Mouse (Mus musculus): ENCODE measurements around the gene Ppp2r5b.

Ppp2r5b gene

DNA sequence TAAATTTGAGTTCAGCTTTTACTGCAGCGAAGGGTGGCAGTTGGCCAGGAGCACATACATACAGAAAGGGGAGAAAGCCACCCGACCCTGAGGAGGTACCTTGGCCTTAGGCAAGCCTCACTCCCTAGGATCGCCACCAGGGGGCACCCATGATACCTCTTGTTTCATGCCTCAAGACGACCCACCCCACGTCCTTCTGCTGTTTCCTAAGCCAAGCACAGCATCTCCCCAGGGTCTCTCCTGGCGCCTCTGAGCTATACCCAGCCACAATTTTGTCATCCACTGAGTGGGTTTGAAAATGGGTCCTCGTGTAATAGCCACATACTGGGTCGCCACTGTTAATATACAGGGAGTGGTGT is 32.5 kb upstream of the Ppp2r5b start:
- peak; percentile 84 to 89 for DNase-seq

DNA sequence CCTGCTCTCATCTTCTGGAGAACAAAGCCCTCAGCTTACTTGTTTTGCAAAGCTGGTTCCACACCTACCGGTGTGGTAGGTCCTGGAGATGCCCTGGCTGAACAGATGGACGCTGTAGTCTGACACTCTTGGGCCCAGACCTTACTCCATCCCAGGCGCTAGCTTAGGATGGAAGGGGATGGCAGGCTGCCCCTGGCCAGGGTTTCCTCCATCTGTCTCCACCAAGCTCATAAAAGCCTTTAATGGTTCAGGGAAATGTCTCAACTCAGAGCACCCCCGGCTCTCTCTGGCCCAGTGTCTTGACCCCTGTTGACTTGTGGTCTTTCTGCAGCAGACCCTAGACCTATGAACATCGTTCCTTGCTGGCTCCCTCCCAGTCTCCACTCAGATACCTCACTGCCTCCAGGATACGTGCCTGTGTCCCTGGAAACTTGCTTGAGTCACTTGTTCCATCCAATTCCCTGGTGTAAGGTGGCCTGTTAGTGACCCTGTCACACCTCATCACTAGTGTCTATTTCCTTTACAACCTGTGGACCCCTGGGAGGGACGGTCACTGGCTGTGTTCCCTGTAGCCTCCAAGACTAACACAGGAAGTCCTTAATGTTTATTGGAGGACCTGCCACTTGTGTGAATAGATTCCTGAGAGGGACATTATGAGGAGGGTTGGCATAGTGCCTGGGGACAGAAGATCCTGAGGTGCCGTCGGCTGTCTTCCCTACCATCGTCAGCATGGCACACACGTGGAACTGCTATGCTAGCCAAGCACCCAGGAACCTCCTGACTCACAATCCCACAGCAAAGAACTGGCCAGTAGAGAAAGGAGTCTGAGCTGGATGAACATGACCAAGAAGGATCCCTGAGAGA is 31.9 kb upstream of the Ppp2r5b start:
- no peak for DNase-seq

DNA sequence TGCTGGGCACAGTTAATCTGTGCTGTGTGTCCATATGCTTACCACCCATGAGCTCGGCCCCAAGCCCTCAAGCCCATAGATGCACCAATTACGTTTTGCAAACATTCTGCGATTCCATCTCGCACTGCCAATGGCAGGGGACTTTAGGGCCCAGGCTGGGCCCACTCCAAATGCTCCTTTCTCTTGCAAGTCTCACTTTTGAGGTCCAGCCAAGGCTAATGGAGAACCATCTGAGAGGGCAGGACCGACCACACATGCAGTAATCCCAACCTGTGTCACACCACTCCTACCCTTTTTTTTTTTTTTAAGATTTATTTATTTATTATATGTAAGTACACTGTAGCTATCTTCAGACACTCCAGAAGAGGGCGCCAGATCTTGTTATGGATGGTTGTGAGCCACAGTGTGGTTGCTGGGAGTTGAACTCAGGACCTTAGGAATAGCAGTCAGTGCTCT is 30.1 kb upstream of the Ppp2r5b start:
- DNase-seq: no peak

DNA sequence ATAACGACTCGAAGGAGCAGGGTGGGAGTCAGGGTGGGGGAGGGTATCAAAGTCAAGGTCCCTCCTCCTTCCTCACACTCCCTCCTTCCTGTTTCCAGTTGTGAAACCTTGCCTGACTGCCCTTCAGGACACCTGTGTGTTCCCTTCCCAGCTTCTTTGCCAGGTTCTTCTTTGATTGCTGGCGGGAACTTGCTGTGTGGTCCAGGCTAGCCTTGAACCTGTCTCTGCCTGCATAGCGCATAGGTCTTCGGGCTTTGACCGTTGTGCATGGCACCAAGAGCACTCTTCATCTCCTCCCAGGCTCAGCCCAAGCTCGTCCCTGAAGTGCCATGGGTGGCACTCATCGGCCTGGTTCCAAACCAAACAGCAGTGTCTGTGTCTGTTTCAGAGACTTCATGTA is 29.3 kb upstream of the Ppp2r5b start:
- DNase-seq: no peak

DNA sequence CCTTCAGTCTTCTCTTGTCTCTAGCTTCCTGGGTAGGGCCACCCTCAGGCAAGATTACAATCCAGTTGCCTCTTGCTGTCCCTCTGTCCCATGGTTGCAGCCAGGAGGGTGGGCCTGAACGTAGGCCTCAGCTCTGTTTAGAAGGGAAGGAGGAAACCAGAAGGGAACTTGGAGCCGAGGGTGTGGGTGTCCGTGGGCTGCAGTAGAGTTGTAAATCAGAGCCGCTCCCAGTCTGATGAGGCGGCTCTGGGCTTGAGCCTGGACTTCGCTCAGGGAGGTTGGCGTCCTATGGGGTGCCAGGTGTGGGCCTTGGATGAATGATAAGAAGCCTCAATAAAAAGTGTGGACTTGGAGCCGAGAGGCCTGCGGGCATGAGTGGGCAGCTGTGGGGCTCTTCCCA is 28.5 kb upstream of the Ppp2r5b start:
- DNase-seq: no peak

DNA sequence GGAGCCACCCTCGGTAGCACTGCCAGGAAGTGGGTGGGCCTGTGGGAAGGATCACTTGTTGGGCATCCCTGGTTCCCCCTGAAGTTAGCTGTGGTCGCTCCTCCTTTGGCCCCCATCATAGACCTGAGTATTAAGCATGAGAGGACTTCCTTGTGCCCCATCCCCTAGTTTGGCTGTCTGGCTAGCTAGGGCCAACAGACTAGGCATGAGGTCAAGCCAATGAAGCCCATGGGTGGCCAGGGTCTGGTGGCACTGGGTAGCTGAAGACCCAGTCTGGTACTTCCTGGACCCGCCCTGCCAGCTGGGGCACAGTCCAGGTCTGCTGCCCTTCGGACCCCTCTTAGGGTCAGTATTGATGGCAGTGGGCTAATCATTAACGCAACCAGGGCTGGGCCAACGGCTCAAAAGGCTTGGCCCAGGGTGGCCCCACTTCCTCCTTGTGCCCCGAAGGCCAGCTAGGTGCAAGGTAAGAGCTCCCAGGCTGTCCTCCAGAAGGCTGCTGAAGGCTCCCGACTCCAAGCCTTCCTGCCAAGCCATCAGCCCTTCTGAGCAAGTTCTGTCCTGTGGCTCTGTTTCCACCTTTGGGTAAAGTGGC is 27.3 kb upstream of the Ppp2r5b start:
- no peak for DNase-seq

DNA sequence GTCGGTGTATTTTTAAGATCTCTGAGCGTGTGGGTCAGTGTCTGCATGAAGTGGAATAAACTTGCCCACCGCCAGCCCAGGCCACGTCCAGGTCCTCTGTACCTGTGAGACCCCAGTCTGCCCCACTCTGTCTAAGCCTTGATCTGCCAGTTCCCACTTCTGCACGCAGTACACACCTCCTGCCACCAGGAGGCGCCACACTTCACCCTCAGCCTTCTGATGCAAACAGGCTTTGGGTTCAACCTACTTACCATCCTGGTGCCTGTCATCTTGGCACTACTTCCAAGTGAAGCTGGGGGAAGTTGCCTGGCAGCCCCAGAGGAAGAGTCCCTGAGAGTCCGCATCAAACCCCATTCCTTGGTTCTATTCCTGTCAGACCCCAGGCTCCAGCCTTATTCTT is 26.6 kb upstream of the Ppp2r5b start:
- DNase-seq: peak; percentile 75

DNA sequence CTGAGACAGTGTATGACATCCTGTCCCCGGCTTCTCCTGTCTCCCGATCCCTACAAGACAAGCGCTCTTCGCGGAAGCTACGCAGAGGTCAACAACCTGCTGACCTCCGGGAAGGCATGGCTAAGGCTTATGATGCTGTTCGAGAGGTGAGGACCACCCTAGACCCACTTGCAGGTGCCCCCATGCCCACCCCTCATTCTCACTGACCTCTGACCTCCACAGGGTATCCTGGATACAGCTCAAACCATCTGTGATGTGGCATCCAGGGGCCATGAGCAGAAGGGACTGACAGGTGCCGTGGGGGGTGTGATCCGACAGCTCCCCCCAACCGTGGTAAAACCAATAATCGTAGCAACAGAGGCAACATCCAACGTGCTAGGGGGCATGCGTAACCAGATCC is 25.7 kb upstream of the Ppp2r5b start:
- no peak for DNase-seq

DNA sequence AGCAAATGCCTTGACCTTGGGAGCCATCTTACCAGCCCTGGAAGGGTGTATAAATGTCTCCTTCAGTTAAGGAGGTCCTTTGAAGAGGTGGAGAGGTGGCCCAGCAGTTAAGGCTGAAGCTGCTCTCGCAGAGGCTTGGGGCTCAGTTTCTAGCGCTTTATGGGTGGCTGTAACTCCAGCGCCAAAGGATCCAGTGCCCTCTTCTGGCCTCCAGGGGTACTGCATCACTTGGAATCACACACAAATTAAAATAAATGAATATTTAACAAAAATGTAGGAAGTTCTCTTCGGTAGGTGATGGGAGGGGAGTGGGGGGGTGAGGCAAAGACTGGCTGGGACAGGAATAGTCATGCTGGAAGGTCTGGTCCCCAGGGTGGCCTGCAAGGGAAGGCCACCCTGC is 25.3 kb upstream of the Ppp2r5b start:
- DNase-seq: no peak

DNA sequence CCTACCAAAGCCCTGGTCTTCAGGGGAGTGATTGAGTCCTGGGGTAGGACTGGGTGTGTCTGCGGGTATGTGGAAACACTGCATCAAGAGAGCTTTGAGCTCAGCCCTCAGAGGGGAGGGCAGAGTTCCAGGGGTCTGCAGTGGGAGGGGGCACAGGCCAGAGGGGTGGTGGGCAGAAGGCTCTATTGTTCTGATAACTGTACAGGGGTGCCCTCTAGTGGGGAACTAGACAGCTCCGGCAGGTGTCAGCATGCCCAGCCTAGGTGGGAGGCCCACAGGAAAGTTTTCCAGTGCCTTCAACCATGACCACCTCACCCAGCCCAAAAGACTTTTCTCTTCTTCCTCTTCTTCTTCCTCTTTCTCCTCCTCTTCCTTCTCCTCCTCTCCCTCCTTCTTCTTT is 24.8 kb upstream of the Ppp2r5b start:
- peak in 1 of 2 experiments; percentile 44 for DNase-seq

DNA sequence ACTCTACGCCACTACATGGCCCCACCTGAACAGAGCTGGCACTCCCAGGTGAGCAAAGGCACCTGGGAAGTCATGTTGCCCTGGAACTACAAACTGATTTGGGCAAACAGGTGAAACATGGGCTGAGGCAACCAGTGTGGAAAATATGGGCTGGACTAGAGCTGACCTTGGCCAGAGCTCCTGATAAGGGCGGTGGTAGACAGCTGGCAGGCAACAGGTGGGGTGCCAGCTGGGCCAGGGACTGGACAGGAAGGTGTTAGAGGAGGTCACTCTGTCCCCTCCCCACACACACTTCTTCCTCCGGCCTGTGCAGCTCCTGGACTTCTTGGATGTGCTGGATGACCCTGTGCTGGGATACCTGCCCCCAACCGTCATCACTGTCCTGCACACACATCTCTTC is 17.3 kb upstream of the Ppp2r5b start:
- no peak for DNase-seq

DNA sequence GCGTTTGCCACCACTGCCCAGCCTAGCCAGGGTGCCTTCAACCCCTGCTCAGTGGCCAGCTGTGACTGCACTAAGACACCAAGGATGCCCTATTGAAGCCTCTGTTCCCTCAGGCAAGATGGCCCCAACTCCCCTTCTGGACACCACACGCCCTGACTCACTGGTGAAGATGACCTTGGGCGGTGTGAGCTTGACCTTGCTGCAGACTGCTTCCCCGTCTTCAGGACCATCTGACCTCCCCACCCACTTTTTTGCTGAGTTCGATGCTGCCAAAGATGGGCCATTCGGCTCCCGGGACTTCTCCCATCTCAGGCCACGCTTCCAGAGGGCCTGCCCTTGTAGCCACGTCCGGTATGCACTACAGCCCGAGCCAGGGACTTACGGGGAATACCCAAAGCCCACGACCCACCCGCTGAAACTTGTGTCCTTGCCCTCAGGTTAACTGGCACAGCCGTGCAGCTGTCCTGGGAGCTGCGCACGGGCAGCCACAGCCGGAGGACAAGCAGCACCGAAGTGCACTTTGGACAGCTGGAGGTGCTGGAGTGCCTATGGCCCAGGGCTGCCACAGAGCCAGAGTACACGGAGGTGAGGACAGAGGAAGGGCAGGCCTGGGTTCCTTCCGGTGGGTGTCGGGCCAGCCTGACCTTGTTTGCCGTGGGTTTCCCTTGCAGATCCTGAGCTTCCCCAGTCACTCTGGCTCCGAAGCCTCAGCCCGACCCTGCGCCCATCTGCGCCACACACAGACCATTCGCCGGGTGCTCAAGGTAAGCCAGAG is 12.0 kb upstream of the Ppp2r5b start:
- no peak for DNase-seq

DNA sequence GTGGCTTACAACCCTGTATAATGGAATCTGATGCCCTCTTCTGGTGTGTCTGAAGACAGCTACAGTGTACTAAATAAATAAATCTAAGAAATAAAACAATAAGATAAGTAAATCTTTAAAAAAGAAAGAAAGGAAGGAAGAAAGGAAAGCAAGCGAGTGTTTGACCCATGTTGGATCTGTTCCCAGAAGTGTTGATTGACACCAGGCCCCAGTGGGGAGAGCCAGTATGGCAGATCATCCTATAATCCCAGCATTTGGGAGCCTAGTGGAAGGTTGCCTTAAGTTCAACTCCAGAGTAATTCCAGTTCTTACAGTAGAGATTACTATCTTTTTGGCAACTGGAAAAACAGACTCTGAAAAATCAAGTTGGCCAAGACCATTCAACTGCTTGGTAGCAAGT is 10.1 kb upstream of the Ppp2r5b start:
- DNase-seq: no peak

DNA sequence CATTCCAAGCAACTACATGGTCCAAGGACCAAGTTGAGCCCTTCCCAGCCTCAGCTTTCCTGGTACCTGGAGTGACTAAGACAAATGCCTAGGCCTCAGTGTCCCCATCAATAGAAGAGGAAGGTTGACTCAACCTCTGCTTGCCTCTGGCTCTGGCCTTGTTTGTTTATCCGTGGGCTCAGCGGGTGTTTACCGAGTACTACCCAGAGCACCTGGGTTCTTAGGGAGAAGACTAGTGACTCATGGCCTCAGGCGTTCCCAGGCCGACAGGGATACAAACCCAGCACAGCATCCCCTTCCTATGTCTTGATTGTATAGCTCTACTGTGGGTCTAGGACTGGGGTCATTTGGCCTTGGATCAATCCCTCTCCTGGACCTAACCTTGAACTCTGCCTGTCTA is 7.6 kb upstream of the Ppp2r5b start:
- no peak for DNase-seq

DNA sequence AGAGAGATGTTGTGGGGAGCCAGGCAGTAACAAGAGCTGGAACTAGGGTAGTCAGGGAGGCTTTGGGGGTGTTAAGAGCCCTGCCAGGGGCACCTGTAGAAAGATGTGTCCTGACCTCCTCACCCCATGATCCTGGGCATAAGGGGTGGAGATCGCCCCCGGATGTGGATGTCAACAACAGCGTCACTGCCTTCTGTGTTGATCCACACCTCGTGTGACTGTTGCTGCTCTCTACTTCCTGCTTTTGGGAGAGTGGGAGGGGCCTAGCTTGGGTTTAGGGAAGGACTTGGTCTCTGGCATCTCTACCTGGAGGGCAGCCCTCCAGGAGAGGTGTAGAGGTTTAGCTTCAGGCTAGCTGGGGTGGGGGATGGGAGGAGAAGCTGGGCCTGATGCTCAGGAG is 6.6 kb upstream of the Ppp2r5b start:
- peak; percentile 53 to 67 for DNase-seq

DNA sequence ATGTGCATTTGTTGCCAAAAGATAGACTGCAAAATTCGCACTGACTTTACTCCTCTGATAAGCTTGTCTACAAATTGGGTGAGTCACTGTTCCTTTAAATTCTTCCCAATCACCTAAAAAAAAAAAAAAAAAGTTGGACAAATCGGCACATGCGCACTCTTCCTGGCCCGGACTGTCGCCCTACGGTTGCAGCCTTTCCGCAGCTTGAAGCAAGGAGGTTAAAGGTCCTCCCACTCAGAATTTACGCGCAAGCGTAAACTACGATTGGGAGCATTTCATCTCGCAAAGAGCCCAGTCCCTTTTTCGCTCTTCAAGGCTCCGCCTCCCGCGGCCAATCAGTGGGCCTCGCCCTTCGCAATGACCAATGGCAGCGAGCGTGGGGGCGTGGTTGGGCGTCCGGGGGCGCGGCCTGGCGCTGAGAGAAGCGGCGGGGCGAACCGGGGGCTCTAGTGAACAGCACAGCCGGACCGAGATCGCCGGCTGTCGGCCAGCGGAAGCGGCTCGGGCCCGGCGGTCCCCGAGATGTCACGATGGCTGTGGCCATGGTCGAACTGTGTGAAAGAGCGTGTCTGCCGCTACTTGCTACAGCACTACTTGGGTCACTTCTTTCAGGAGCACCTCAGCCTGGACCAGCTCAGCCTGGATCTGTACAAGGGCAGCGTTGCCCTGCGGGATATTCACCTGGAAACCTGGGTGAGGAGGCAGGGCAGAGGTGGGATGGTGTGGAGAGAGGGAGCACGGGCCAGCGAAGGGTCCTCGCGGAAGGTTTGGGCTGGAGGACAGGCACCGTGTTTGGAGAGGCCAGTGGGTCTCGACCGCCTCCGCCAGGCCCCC is 5.8 kb upstream of the Ppp2r5b start, which contains the start of gene Atg2a:
Gene Atg2a (plus strand): TSS at position 395 of the 834 bp plus-strand sequence.
- peak; percentile 97 to 99 for DNase-seq

DNA sequence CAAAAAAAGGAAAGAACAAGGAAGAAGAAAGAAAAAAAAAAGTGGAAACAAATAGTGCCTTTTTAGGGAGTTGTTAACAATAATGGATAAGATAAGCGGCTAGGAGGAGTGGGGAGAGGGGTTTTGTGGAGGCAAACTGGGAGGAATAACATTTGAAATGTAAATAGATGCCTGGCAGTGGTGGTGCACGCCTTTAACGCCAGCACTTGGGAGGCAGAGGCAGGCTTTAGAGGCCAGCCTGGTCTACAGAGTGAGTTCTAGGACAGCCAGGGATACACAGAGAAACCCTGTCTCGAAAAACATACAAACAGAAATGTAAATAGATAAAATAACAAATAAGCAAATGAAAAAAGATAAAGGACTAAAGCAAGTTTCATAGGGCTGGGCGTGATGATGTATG is 5.1 kb upstream of the Ppp2r5b start:
- no peak for DNase-seq

DNA sequence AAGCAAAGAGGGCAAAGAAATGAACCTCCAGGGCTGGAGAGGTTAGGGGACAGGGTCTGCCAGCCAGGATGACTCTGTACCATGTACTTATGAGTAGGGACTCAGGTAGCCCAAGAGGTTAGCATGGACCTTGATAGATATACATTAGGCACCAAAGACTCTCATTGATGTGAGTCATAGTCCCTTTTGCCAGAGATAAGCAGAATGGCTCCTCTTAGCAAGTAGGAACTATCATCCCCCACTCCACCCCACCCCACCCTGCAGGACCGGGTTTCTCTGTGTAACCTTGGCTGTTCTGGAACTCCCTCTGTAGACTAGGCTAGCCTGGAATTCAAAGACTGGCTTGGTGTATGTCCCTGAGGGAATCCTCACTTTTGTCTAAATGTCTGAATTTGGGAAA is 4.5 kb upstream of the Ppp2r5b start:
- DNase-seq: no peak

DNA sequence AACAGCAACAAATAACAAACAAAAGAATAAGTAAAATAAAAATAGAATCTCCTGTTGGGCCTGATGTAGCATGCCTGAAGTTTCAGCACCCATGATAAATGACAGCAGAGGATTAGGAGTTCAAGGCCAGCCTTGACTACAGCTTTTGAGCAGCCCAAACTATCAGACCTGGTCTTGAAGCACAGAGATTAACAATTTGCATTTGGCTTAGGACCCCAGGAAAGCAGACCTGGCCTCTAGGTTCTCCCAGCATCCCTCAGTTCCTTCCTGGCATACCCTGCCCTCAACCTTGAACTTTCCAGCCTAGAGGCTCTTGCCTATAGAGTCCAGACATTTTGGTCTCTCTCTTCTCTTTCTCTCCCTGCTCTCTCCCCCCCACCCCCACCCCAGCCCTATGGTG is 3.1 kb upstream of the Ppp2r5b start:
- no peak for DNase-seq

DNA sequence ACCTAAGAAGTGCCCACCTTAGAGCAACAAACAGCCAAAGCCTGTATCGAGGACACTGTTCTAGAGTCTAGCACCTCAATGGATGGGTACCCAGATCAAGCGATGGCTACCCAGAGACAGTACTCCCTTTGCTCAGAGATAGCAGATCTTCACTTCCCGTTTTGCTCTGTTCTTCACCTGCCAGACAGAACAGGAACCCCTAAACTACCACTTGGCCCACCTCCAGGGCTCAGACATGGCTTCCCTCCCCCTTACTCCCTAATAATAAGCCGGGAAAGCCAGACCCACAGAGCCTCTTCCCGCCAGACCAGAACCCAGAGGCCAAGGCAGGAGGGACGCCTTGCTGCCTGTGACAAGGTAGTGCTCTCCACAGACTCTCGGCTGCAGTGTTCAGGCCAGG is 1.2 kb upstream of the Ppp2r5b start:
- no peak for DNase-seq

DNA sequence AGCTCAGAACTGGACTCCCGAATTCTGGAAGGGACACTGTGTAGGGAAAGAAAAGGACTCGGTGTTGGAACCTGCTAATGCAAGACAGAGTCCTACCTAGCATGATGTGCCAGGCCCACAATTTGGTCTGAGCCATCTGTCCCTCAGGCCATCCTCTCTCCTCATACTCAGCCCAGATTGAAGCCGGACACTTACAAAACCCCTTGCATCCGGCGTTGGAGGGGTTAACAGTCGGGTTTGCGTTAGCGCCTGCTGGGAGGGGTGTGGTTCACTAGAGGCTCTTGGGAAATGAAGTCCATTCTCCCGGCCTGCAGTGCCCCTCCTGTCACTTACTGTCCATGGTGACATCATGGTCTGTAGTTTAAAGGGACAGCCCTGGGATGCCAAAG is 375 bp upstream of the Ppp2r5b start:
- DNase-seq: peak; percentile 85 to 88

DNA sequence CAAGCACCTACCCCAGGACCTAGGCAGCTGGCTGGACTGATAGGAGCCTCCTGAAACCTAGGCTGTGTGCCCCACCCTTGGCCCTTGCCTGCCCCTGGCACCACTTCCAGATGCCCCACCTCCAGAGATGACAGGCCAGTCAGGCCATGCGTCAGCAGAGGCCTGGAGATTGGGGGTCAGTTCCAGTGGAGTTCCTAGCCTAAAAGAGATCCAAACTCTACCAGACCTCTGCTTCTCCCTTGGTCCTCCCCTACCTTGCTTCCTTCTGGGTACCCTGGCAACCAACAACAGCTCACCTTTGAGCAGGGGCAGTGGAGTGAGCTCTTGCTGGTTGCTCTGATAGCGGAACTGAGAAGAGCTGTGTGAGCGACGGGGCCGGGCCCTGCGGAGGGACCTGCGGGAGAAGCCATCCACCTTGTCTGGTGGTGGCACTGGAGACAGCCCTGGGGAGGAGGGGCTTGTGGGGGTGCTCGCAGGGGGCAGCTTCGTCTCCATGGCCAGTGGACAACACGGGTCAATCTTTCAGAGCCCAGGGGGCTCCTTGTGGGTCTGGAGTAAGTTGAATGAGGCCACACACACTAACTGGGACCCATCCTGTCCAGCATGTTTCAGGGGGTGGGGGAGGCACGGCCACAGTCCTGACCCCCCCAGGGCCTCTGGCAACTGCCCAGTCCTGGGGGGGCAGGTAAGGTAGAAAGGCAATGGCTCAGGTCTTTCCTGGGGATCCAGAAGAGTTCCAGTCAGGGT is 1.2 kb downstream of the Ppp2r5b start:
- peak in 1 of 2 experiments; percentile 36 for DNase-seq
